Mouse (Mus musculus) liver, postnatal 0 days (tissue): ENCODE results near the gene Gm36176.

Experiments
- CTCF ChIP-seq: sonication (generic); IDR thresholded peaks from 2 replicates; pipeline ENCODE4 v1.5.1; 2016; ENCODE audit warnings: antibody characterized with exemption, low read depth
- EP300 ChIP-seq: IDR thresholded peaks from 2 replicates; pipeline ENCODE4 v1.6.1; 2016; ENCODE audit warnings: antibody characterized with exemption, low read depth, mild to moderate bottlenecking

- TF ChIP-seq CTCF, result no peak
- no peak for TF ChIP-seq EP300
Observed at GRCm38 (mm10) chr10:77895562-77895961, 49.0 kb downstream of the Gm36176 start.
